In the genomic region with DNA sequence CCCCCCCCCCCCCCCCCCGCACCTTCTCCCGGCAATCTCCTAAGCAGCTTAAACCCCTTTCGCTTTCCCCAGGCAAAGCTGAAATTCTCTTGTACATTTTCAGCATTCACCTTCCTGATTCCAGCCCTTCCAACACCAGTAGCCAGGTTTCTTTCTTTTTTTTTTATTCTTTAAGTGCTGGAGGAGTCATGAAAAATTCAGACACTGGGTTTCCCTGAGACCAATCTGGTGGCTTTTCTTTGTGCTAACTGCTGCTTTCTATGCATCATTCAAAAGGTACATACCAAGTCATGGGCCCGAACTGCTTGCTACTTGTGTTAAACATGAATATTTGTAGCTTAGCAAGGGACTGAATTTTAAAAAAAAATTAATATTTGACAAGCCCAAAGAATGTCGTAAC, we compare ENCODE assay signal across 9 mouse cellular contexts.
A peak's percentile ranks its signal among the peaks of the same experiment; 100 is the strongest.
DNase-seq lines count a peak whose midpoint lies in the region; ATAC-seq and TF ChIP-seq lines count a peak whose summit lies in the region.
"Had no signal": no experiment of that assay in that cellular context is flagged by ENCODE, and none has a peak within 500 bp of the region (broad histone marks: within the 10 kb centered on the region; RNA-seq: fewer than 3 reads in every experiment).

No protein-coding gene starts in this region.

- no peaks in the 10 kb centered on the region for H3K9me3 ChIP-seq in heart, embryonic 14.5 days (ENCODE audit: control insufficient read depth, low read length)
- H3K9me3 ChIP-seq in stomach, embryonic 14.5 days (ENCODE audit: control insufficient read depth, low read depth, low read length): no peaks in the 10 kb centered on the region
- H3K9me3 ChIP-seq in stomach, postnatal 0 days (ENCODE audit: control insufficient read depth, low read length): no peaks in the 10 kb centered on the region
- no peaks in the 10 kb centered on the region for H3K9me3 ChIP-seq in intestine, embryonic 16.5 days (ENCODE audit: control insufficient read depth, low read length)

- H3K4me2 ChIP-seq in heart, embryonic 14.5 days (ENCODE audit: low read length): peak overlapping the region; percentile 48
- H3K4me2 ChIP-seq in stomach, embryonic 14.5 days (replicated peaks; ENCODE audit: low read depth, low read length): peak overlapping the region; percentile 8; the same call in 1 of the 2 replicates
- no peak overlapping the region; the same call in 1 of the 2 replicates for H3K4me2 ChIP-seq in stomach, postnatal 0 days (replicated peaks; ENCODE audit: low read depth)
- H3K4me2 ChIP-seq in intestine, embryonic 16.5 days (ENCODE audit: low read depth, low read length): peak overlapping the region; percentile 25; the same call in 1 of the 2 replicates

- peak overlapping the region in 1 of 2 experiments; percentile 12; a peak in 1 of 4 replicates for H3K4me3 ChIP-seq in heart, embryonic 14.5 days (ENCODE audit: control insufficient read depth in 1 of 2, insufficient read depth in 1 of 2, low read depth in 1 of 2, low read length in 2 of 2)
- H3K4me3 ChIP-seq in stomach, embryonic 14.5 days (ENCODE audit: low read depth, low read length): no peak overlapping the region
- no peak overlapping the region for H3K4me3 ChIP-seq in stomach, postnatal 0 days (ENCODE audit: low read depth, low read length)
- no peak overlapping the region for H3K4me3 ChIP-seq in intestine, embryonic 16.5 days (ENCODE audit: low read length)

- no peak for ATAC-seq in heart, embryonic 14.5 days (ENCODE audit: insufficient number of reproducible peaks, insufficient read depth, low FRiP score, low read depth)
- ATAC-seq in stomach, embryonic 14.5 days (ENCODE audit: insufficient number of reproducible peaks, insufficient read depth, low FRiP score, low read depth): no peak
- ATAC-seq in stomach, postnatal 0 days (ENCODE audit: low FRiP score, low TSS enrichment): no peak
- ATAC-seq in intestine, embryonic 16.5 days: no peak

- no peaks in the 10 kb centered on the region for H3K27me3 ChIP-seq in heart, embryonic 14.5 days (ENCODE audit: control insufficient read depth, insufficient read depth, low read length)
- H3K27me3 ChIP-seq in stomach, embryonic 14.5 days (ENCODE audit: control insufficient read depth, insufficient read depth, low read length): no peaks in the 10 kb centered on the region
- H3K27me3 ChIP-seq in stomach, postnatal 0 days (ENCODE audit: control insufficient read depth, insufficient read depth, low read length): no peaks in the 10 kb centered on the region
- no peaks in the 10 kb centered on the region for H3K27me3 ChIP-seq in intestine, embryonic 16.5 days (replicated peaks; ENCODE audit: control insufficient read depth, insufficient read depth, low read length)

- no peak for DNase-seq in heart, postnatal 36 days
- no peak for DNase-seq in stomach, postnatal 0 days (ENCODE audit: low spot score)
- DNase-seq in urinary bladder, postnatal 25 days (ENCODE audit: low spot score): no peak
- DNase-seq in adrenal gland, adult 2 months: no peak
- DNase-seq in frontal cortex, postnatal 14 days (ENCODE audit: low spot score in 2 of 2): no peak
- DNase-seq: cerebellum, adult 8-10 months had no signal

- H3K9ac ChIP-seq in heart, embryonic 14.5 days (ENCODE audit: low read length): peak overlapping the region; percentile 50; the same call in 1 of the 2 replicates
- H3K9ac ChIP-seq in stomach, embryonic 14.5 days (replicated peaks; ENCODE audit: low read depth, low read length): no peak overlapping the region
- H3K9ac ChIP-seq in stomach, postnatal 0 days (ENCODE audit: low read length): no peak overlapping the region
- H3K9ac ChIP-seq in intestine, embryonic 16.5 days (ENCODE audit: low read depth, low read length): no peak overlapping the region

- intact Hi-C loops in heart, postnatal 36 days (cut with DNase I): no loop called here

- WGBS in heart, embryonic 14.5 days: 66% methylated on average over 4 of the region's 5 CpGs
- WGBS in stomach, embryonic 14.5 days: 61% methylated on average over 5 of the region's 5 CpGs
- 54% methylated on average over 5 of the region's 5 CpGs for WGBS in stomach, postnatal 0 days
- WGBS in intestine, embryonic 16.5 days: 65% methylated on average over 4 of the region's 5 CpGs

- TF ChIP-seq CTCF in stomach, postnatal 0 days (IDR thresholded peaks at IDR 0.05; ENCODE audit: low read depth): no peak

- TF ChIP-seq EP300 in stomach, postnatal 0 days (optimal IDR thresholded peaks at IDR 0.05): no peak

- H3K36me3 ChIP-seq in heart, embryonic 14.5 days (ENCODE audit: control insufficient read depth, insufficient read depth, low read length): no peaks in the 10 kb centered on the region
- no peaks in the 10 kb centered on the region for H3K36me3 ChIP-seq in stomach, embryonic 14.5 days (ENCODE audit: control insufficient read depth, insufficient read depth, low read length)
- no peaks in the 10 kb centered on the region for H3K36me3 ChIP-seq in stomach, postnatal 0 days (ENCODE audit: control insufficient read depth, insufficient read depth, low read length)
- H3K36me3 ChIP-seq in intestine, embryonic 16.5 days (ENCODE audit: control insufficient read depth, insufficient read depth, low read length): no peaks in the 10 kb centered on the region

- H3K4me1 ChIP-seq in heart, embryonic 14.5 days (ENCODE audit: control insufficient read depth in 2 of 2, insufficient read depth in 2 of 2, low read length in 2 of 2): peaks cover 11 to 20% of the 10 kb centered on the region in 2 experiments
- H3K4me1 ChIP-seq in stomach, embryonic 14.5 days (ENCODE audit: control insufficient read depth, insufficient read depth, low read length): no peaks in the 10 kb centered on the region
- H3K4me1 ChIP-seq in stomach, postnatal 0 days (replicated peaks; ENCODE audit: control insufficient read depth, insufficient read depth): no peaks in the 10 kb centered on the region
- no peaks in the 10 kb centered on the region for H3K4me1 ChIP-seq in intestine, embryonic 16.5 days (ENCODE audit: control insufficient read depth, insufficient read depth, low read length)

- no peak overlapping the region for H3K27ac ChIP-seq in heart, embryonic 14.5 days (replicated peaks in 1 of 2; ENCODE audit: control insufficient read depth in 1 of 2, insufficient read depth in 1 of 2, low read depth in 2 of 2, low read length in 2 of 2)
- no peak overlapping the region for H3K27ac ChIP-seq in stomach, embryonic 14.5 days (ENCODE audit: low read length)
- H3K27ac ChIP-seq in stomach, postnatal 0 days (replicated peaks): no peak overlapping the region
- H3K27ac ChIP-seq in intestine, embryonic 16.5 days (ENCODE audit: low read length): no peak overlapping the region
